Mouse (Mus musculus) embryo, embryonic 9.5 days (tissue): ENCODE measurements at regions not wholly inside any gene's neighbourhood (a gene's known extent, or its start where the extent isn't known, plus 50 kb on each side); places are given as distances from the start of the nearest gene placed in this dataset.
"Not testable (repeated sequence)": the region's sequence is repeated elsewhere in the genome, so short reads cannot be mapped to it uniquely, and the experiment has no call there.

Source experiments
- DNase-seq: peaks from one replicate; pipeline ENCODE4 v3.0.0-alpha.2; 2017; ENCODE audit errors: extremely low spot score

- not testable (repeated sequence) for DNase-seq
Observed at GRCm38 (mm10) chr10:52529661-52530060, 112.3 kb downstream of the Nus1 start.

DNA sequence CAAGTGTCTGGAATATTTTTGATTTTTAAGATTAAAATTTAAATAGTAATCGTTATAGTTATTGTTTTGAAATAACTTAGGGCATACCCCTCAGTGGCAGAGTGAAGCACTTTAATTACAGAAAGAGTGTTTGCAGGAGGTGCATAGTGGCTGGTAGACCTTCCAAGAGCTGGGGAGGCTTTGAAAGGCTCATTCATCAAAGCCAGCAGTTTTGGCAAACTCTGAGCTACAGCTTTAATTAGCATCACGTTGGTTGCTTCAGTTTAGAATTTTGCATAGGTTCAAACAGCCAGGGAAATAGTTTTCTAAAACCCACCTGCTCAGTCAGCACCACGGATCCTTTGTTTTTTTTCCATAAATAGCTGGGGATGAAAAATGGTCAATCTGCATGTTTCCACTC lies 113.5 kb downstream of the Nus1 start:
- no peak for DNase-seq

GRCm38 (mm10) chr10:52533278-52533892 lies 116.0 kb downstream of the Nus1 start:
- no peak for DNase-seq

DNA sequence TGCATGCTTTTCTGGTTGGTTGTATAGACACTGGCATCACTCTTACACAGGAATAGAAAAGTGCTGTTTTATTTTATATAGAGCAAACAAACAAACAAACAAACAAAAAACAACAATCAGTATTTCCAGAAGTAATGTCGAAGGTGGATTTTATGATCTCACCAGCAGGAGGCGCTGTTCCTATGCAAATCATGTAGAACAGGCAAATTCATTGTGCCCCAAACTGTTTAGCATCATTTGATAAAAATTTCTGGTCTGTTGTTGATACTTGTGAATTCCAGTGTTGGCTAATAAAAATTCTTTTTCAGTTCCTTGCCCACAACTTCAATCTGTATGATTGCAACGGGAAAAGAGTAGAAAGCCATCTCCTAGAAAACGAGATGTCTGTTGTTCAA lies 116.5 kb downstream of the Nus1 start:
- DNase-seq, result peak; percentile 19

DNA sequence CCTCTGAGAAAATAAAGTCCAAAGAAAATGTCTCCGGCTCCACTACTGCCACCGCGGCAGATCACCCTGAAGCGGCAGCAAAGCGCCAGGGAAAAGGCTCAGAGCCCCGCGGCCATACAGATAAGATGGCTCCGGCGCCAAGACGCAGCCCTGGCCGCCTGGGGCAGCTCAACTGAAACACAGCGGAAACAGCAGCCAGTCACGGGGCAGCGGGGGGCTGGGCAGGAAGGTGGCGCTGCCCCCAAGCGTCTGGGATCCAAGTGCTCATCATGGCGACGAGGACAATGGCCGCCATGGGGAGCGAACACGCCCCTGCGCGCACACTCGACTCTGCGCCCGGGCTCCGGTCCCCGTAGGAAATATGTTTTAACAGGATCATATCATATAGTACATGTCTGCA lies 128.2 kb downstream of the Nus1 start:
- DNase-seq, result no peak

DNA sequence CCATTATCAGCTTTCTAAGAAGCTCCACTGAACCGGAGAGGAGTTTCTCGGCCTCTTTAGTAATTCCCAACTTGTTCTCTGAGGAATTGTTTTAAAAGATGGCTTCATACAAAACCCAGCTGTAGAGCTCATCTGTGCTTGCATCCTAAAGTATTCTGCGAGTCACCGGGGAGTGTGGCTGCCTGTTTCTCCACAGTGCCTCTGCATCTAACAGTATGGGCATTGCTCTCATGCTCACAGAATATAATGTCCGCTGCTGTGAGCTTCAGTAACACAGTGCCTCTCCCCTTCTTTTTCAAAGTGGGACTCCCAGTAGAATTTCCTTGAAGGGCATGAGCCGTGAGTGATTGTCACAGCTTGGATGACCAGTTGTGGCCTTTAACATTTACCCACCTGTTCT lies 113.0 kb upstream of the Slc35f1 start:
- no peak for DNase-seq

DNA sequence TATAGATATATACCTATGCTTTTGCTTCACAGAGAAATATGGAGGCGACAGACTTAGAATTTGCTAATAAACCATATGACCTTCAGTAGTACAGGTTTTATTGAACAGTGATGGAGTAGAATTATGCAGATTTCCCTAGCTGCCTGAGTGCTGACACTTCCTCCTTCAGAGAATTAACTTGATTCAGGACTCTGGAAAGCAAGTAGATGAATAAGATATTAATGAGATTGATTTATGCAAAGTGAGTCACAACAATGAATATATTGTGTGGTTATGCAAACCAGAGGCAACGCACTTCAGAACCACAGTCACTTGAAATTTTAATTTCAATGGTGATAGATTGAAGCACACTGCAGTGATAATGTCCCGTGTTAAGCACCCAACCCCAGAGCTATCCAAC lies 112.5 kb upstream of the Slc35f1 start:
- DNase-seq, result no peak

DNA sequence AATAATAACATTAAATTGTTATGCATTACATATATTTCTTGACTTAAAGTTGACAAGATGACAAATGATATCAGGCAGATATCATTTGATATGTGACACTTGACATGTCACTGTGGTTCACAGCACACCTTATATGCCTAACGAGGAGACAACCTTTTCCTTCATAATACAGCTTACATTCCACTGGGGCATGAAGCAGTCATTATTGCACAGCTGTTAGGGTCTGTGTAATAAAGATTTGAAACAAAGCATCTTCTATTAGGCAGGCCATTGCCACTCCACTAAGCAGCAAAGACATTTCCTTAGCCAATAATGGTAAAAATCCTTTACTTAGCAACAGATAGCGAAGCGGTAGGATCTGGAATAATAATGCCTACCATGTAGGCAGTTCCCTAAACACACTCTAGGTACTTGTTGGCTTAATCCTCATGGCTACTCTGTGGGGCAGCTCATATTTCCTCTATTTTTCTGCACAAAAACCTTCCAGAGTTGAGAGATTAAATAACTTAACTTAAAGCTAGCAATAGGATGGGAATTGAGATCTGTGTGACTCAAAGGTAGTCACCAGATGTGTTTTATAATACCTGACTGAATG lies 112.0 kb upstream of the Slc35f1 start:
- no peak for DNase-seq

DNA sequence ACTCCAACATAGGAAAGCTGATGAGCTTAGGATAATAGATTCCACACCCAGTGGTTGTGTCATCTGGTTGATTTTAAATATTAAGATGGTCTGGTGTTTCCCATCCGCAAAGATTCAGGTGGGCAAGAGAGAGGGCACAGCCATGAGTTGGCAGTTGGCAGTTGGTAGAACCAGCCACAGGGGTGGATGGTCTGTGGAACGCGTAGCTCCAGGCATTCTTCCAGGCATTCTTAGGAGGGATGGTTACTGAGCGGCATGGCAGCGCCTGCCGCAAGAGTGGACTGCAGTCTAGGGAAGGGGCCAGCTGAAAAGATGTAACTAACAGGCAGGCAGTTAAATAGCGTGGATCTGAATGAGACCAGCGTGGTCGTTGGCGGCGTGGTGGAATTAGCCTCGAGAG lies 96.6 kb upstream of the Slc35f1 start:
- no peak for DNase-seq
